Mouse (Mus musculus) neural tube, embryonic 14.5 days (tissue): Measurements from ENCODE around the gene Tceal6. TPM values are rescaled to one million over a fixed set of nuclear protein-coding genes. Genes with fewer than 3 reads are reported as not detected.
"Not testable (repeated sequence)": the region's sequence is repeated elsewhere in the genome, so short reads cannot be mapped to it uniquely, and the experiment has no call there.

Experiments used
- ATAC-seq: fragments of 200-750 bp; cut with Nextera tagmentation; 2 replicates; pipeline ENCODE4 v1.8.0; 2017; ENCODE audit warnings: low read depth, mild to moderate bottlenecking, moderate TSS enrichment, moderate library complexity
- H3K27ac ChIP-seq: fragments of 300-500 bp; sonication (generic); 2 replicates; pipeline ENCODE4 v1.5.1; 2014; ENCODE audit warnings: low read depth, mild to moderate bottlenecking, control low read depth, low read length, moderate library complexity, mixed read lengths
- H3K27me3 ChIP-seq: fragments of 300-500 bp; sonication (generic); 2 replicates; pipeline ENCODE4 v1.6.1; 2014; ENCODE audit warnings: low read length; ENCODE audit not compliant: control insufficient read depth, insufficient read depth
- H3K36me3 ChIP-seq: fragments of 300-500 bp; sonication (generic); 2 replicates; pipeline ENCODE4 v1.6.1; 2014; ENCODE audit warnings: low read length, mixed read lengths; ENCODE audit not compliant: control insufficient read depth, insufficient read depth
- H3K4me1 ChIP-seq: fragments of 300-500 bp; sonication (generic); 2 replicates; pipeline ENCODE4 v1.6.1; 2014; ENCODE audit warnings: low read length; ENCODE audit not compliant: control insufficient read depth, insufficient read depth
- H3K4me2 ChIP-seq: fragments of 300-500 bp; sonication (generic); 2 replicates; pipeline ENCODE4 v1.6.1; 2014; ENCODE audit warnings: mild to moderate bottlenecking, low read depth, low read length, control low read depth
- H3K4me3 ChIP-seq: fragments of 300-500 bp; sonication (generic); 2 replicates; pipeline ENCODE4 v1.5.1; 2014; ENCODE audit warnings: low read depth, low read length, control low read depth, mixed read lengths
- H3K9ac ChIP-seq: fragments of 300-500 bp; sonication (generic); replicated peaks from 2 replicates; pipeline ENCODE4 v1.6.1; 2014; ENCODE audit warnings: low read depth, mild to moderate bottlenecking, control low read depth, low read length, mixed read lengths
- H3K9me3 ChIP-seq: fragments of 300-500 bp; sonication (generic); 2 replicates; pipeline ENCODE4 v1.6.1; 2016; ENCODE audit warnings: low read length; ENCODE audit not compliant: control insufficient read depth
- WGBS: fragments of 180-500 bp; shearing (Covaris S2); extraction: QIAGEN DNeasy Blood & Tissue Kit; methylation state at CpG from one replicate; pipeline ENCODE4 v1.1.7; 2014; 5-methylcytosine and 5-hydroxymethylcytosine counted together
- polyA plus RNA-seq: library from polyadenylated mRNA; unstranded; fragments of >200 nt; fragmentation: Nextera tagmentation; extraction: Ambion mirVana; gene quantifications from 2 replicates; pipeline ENCODE4 v1.2.1, GENCODE M21; 2014

Tceal6 gene
- 11.2 and 22.3 TPM in 2 replicates for polyA plus RNA-seq

DNA sequence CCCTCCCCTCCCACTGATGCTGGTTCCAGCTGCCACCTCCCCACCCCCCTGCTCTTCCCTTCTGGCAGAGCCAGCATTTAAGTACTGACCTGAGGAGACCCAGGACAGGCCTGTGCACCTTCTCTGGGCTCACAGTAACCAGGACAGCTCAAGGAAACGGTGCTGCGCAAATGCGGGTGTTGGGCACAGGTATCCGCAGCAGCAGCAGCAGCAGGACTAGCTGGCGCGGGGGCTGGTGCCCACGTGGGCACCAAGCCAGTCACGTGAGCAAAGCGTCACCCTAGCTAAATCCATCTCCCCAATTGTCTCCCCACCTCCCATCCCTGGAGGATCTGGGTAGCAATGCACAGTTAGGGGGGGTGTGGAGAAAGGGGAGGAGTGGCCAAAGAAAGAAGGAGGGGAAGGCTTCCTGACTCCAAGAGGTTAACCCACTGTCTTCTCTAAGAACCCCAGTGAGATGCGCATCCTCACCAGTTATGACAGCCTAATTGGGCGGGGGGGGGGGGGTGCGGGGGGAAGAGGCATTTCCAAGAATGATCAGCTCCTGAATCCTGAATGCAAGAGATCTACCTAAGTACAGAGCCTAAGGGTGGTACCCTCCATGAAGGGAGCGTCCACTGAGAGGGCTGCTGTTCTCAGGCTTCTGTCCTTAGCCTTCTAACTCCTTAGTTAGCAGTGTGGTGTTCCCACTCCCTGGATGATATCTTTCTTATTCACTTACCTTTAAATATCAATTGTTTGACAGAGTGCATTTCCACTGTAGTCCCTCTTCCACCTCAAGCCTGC, at the start of gene Tceal6:
TSS of gene Tceal6 (minus strand) at position 252 of the 786 bp plus-strand sequence.
- peak within 1 kb of the TSS; percentile 45 for H3K4me2 ChIP-seq
- peak within 1 kb of the TSS; percentile 55; the same call in 1 of the 2 replicates for H3K27ac ChIP-seq
- no peaks in the 10 kb centered on the region for H3K4me1 ChIP-seq
- WGBS: 30% methylated on average over 12 of the region's 13 CpGs
- no peaks in the 10 kb centered on the region for H3K27me3 ChIP-seq
- H3K4me3 ChIP-seq: peak within 1 kb of the TSS; percentile 40
- no peaks in the 10 kb centered on the region for H3K9me3 ChIP-seq
- peak; percentile 97 for ATAC-seq
- H3K36me3 ChIP-seq: no peaks in the 10 kb centered on the region
- H3K9ac ChIP-seq: peak within 1 kb of the TSS; percentile 56

- H3K27me3 ChIP-seq, H3K36me3 ChIP-seq, H3K4me1 ChIP-seq, H3K9me3 ChIP-seq: not testable (repeated sequence)
- Histone ChIP-seq H3K4me3 (peak overlapping the region; percentile 40), H3K4me2 (peak overlapping the region; percentile 45), H3K9ac (peak overlapping the region; percentile 56), H3K27ac (peak overlapping the region; percentile 55; the same call in 1 of the 2 replicates)
- peak; percentile 80 for ATAC-seq
- WGBS: 18% methylated on average over 20 of the region's 21 CpGs
Observed at GRCm38 (mm10) chrX:135209773-135210435, 583 bp downstream of the Tceal6 start.

DNA sequence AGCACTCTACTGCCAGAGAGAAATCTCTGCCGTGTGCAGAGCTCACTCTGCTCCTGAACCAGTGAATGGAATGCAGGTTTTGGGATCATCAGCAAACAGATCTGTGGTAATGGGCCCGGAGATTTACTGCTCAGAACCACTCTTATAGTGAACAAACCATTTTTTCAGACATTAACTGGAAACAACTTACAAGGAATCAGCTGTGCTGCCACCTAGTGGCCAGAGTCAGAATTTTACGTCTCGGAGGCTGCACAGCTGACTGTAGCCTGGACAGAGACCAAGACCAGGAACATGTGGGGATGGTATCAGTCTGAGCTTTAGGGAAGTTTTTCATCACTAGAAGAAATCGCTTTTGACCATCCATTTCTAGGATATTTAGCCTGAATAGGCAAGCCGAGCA, 20.6 kb downstream of the Tceal6 start:
- not testable (repeated sequence) for H3K9ac ChIP-seq, H3K27ac ChIP-seq, H3K36me3 ChIP-seq, ATAC-seq, H3K4me2 ChIP-seq, H3K4me1 ChIP-seq, H3K4me3 ChIP-seq, H3K9me3 ChIP-seq, H3K27me3 ChIP-seq
- WGBS: no CpG with 5 or more reads among the region's 6 CpGs

- ATAC-seq: not testable (repeated sequence)
- no CpG with 5 or more reads among the region's 3 CpGs for WGBS
Observed at GRCm38 (mm10) chrX:135188661-135189060, 21.8 kb downstream of the Tceal6 start.

GRCm38 (mm10) chrX:135177532-135177931, 33.0 kb downstream of the Tceal6 start, which contains the start of gene Gm15023:
Gm15023 (minus strand) TSS chrX:135177632.
- not testable (repeated sequence) for H3K9me3 ChIP-seq, H3K4me1 ChIP-seq, H3K9ac ChIP-seq, H3K4me3 ChIP-seq, H3K27ac ChIP-seq, H3K36me3 ChIP-seq, ATAC-seq, H3K27me3 ChIP-seq, H3K4me2 ChIP-seq
- WGBS: 100% methylated on average over 3 of the region's 14 CpGs

More at GRCm38 (mm10) chrX:135188661-135189060, 21.8 kb downstream of the Tceal6 start:
- H3K4me3 ChIP-seq, H3K9me3 ChIP-seq, H3K4me2 ChIP-seq, H3K9ac ChIP-seq, H3K27me3 ChIP-seq, H3K27ac ChIP-seq, H3K4me1 ChIP-seq, H3K36me3 ChIP-seq: not testable (repeated sequence)

Other genes with a start within 250 kb of the Tceal6 start
- 0.11 and 0.12 TPM in 2 replicates for gene Nxf2, start 245.9 kb downstream of the Tceal6 start, polyA plus RNA-seq
- gene Zmat1, start 201.5 kb downstream of the Tceal6 start, polyA plus RNA-seq: 10.1 and 11.0 TPM in 2 replicates
- gene Gm15023, start 33.1 kb downstream of the Tceal6 start, polyA plus RNA-seq: not detected in 2 replicates
- gene Pramel3, start 91.6 kb upstream of the Tceal6 start, polyA plus RNA-seq: not detected in 2 replicates
- gene Gm5128, start 162.6 kb upstream of the Tceal6 start, polyA plus RNA-seq: 0.06 TPM in 1 of 2 replicates, not detected in the other
- not detected in 2 replicates for gene Gm7903, start 223.1 kb upstream of the Tceal6 start, polyA plus RNA-seq